Mouse (Mus musculus) hindbrain, embryonic 10.5 days (tissue): ENCODE results near the gene Cryba1. TPM values are rescaled to one million over a fixed set of nuclear protein-coding genes. Genes with fewer than 3 reads are reported as not detected.
"Not testable (repeated sequence)": the region's sequence is repeated elsewhere in the genome, so short reads cannot be mapped to it uniquely, and the experiment has no call there.

Experiments used
- DNase-seq: peaks from one replicate; pipeline ENCODE4 v3.0.0-alpha.2; 2017; ENCODE audit warnings: low spot score
- H3K27ac ChIP-seq: fragments of 300-500 bp; sonication (generic); 2 replicates; pipeline ENCODE4 v1.5.1; 2016; ENCODE audit warnings: mild to moderate bottlenecking, moderate library complexity
- H3K27me3 ChIP-seq: fragments of 300-500 bp; sonication (generic); 2 replicates; pipeline ENCODE4 v1.6.1; 2016; ENCODE audit warnings: mild to moderate bottlenecking; ENCODE audit not compliant: poor library complexity, insufficient read depth, severe bottlenecking
- H3K36me3 ChIP-seq: fragments of 300-500 bp; sonication (generic); 2 replicates; pipeline ENCODE4 v1.6.1; 2016; ENCODE audit warnings: mild to moderate bottlenecking, moderate library complexity
- H3K4me1 ChIP-seq: fragments of 300-500 bp; sonication (generic); replicated peaks from 2 replicates; pipeline ENCODE4 v1.6.1; 2016; ENCODE audit warnings: mild to moderate bottlenecking
- H3K4me3 ChIP-seq: fragments of 300-500 bp; sonication (generic); 2 replicates; pipeline ENCODE4 v1.5.1; 2016; ENCODE audit warnings: mild to moderate bottlenecking, moderate library complexity
- H3K9me3 ChIP-seq: fragments of 300-500 bp; sonication (generic); 2 replicates; pipeline ENCODE4 v1.6.1; 2016; ENCODE audit warnings: mild to moderate bottlenecking, moderate library complexity
- WGBS: fragments of 180-500 bp; shearing (Covaris S2); methylation state at CpG from one replicate; pipeline ENCODE4 v1.1.7; 2016; 5-methylcytosine and 5-hydroxymethylcytosine counted together
- polyA plus RNA-seq: library from polyadenylated mRNA; unstranded; fragments of >200 nt; fragmentation: Nextera tagmentation; extraction: Ambion mirVana; gene quantifications from 2 replicates; pipeline ENCODE4 v1.2.1, GENCODE M21; 2016

Cryba1 gene
- polyA plus RNA-seq, 1 experiment from 2014 or later = 2.2 TPM

GRCm38 (mm10) chr11:77752525-77752924 lies 27.4 kb upstream of the Cryba1 start:
- Histone ChIP-seq H3K9me3 (no peaks in the 10 kb centered on the region), H3K36me3 (no peaks in the 10 kb centered on the region)
- 82% methylated on average over 5 of the region's 5 CpGs for WGBS

GRCm38 (mm10) chr11:77748996-77749395 lies 23.9 kb upstream of the Cryba1 start:
- DNase-seq = no peak
- Histone ChIP-seq H3K4me3 (no peak overlapping the region), H3K27me3 (no peaks in the 10 kb centered on the region), H3K36me3 (no peaks in the 10 kb centered on the region), H3K27ac (no peak overlapping the region), H3K9me3 (no peaks in the 10 kb centered on the region), H3K4me1 (no peaks in the 10 kb centered on the region)
- WGBS = 87% methylated on average over 5 of the region's 5 CpGs

More at GRCm38 (mm10) chr11:77752525-77752924, 27.4 kb upstream of the Cryba1 start:
- Histone ChIP-seq H3K4me3 (no peak overlapping the region), H3K27me3 (no peaks in the 10 kb centered on the region), H3K27ac (no peak overlapping the region), H3K4me1 (no peaks in the 10 kb centered on the region)
- DNase-seq = no peak

- H3K36me3 ChIP-seq, H3K4me1 ChIP-seq, DNase-seq, H3K27ac ChIP-seq, H3K4me3 ChIP-seq, H3K9me3 ChIP-seq, H3K27me3 ChIP-seq: not testable (repeated sequence)
- 95% methylated on average over 14 of the region's 15 CpGs for WGBS
These were observed 22.0 kb upstream of the Cryba1 start for GRCm38 (mm10) chr11:77747103-77747502.

- Histone ChIP-seq H3K4me3 (no peak overlapping the region), H3K9me3 (no peaks in the 10 kb centered on the region), H3K36me3 (no peaks in the 10 kb centered on the region), H3K4me1 (peaks cover 8% of the 10 kb centered on the region; the same call in 1 of the 2 replicates), H3K27me3 (no peaks in the 10 kb centered on the region), H3K27ac (no peak overlapping the region)
- DNase-seq = no peak
- WGBS = 91% methylated on average over 4 of the region's 4 CpGs
These were observed 21.6 kb upstream of the Cryba1 start for GRCm38 (mm10) chr11:77746652-77747051.

GRCm38 (mm10) chr11:77743966-77744365 lies 18.9 kb upstream of the Cryba1 start:
- DNase-seq = no peak

GRCm38 (mm10) chr11:77738555-77738954 lies 13.5 kb upstream of the Cryba1 start:
- H3K27me3 ChIP-seq = no peaks in the 10 kb centered on the region
- H3K4me1 ChIP-seq = peaks cover 8% of the 10 kb centered on the region; the same call in 1 of the 2 replicates
- H3K27ac ChIP-seq = no peak overlapping the region
- no peak for DNase-seq
- no peak overlapping the region for H3K4me3 ChIP-seq
- no peaks in the 10 kb centered on the region for H3K9me3 ChIP-seq
- H3K36me3 ChIP-seq = no peaks in the 10 kb centered on the region
- WGBS = 54% methylated on average over 7 of the region's 7 CpGs

More at GRCm38 (mm10) chr11:77743966-77744365, 18.9 kb upstream of the Cryba1 start:
- H3K4me1 ChIP-seq = peaks cover 8% of the 10 kb centered on the region; the same call in 1 of the 2 replicates
- H3K4me3 ChIP-seq = no peak overlapping the region
- H3K27ac ChIP-seq = no peak overlapping the region
- no peaks in the 10 kb centered on the region for H3K9me3 ChIP-seq
- no peaks in the 10 kb centered on the region for H3K36me3 ChIP-seq
- no peaks in the 10 kb centered on the region for H3K27me3 ChIP-seq
- 39% methylated on average over 6 of the region's 6 CpGs for WGBS

GRCm38 (mm10) chr11:77737289-77737688 lies 12.2 kb upstream of the Cryba1 start:
- 1% methylated on average over 6 of the region's 6 CpGs for WGBS
- DNase-seq = peak; percentile 86
- no peak overlapping the region for H3K4me3 ChIP-seq

GRCm38 (mm10) chr11:77728587-77728986 lies 3.5 kb upstream of the Cryba1 start:
- H3K27me3 ChIP-seq = no peaks in the 10 kb centered on the region
- 54% methylated on average over 2 of the region's 2 CpGs for WGBS
- no peaks in the 10 kb centered on the region for H3K9me3 ChIP-seq
- H3K4me1 ChIP-seq = peaks cover 19% of the 10 kb centered on the region
- no peaks in the 10 kb centered on the region for H3K36me3 ChIP-seq
- DNase-seq = no peak
- H3K27ac ChIP-seq = peak overlapping the region; percentile 47; the same call in 1 of the 2 replicates
- H3K4me3 ChIP-seq = no peak overlapping the region

More at GRCm38 (mm10) chr11:77737289-77737688, 12.2 kb upstream of the Cryba1 start:
- Histone ChIP-seq H3K27me3 (no peaks in the 10 kb centered on the region), H3K36me3 (no peaks in the 10 kb centered on the region), H3K27ac (no peak overlapping the region), H3K9me3 (no peaks in the 10 kb centered on the region), H3K4me1 (no peaks in the 10 kb centered on the region)

- H3K36me3 ChIP-seq = no peaks in the 10 kb centered on the region
- H3K9me3 ChIP-seq = no peaks in the 10 kb centered on the region
- peaks cover 19% of the 10 kb centered on the region for H3K4me1 ChIP-seq
- no peak overlapping the region for H3K27ac ChIP-seq
- DNase-seq = no peak
- H3K27me3 ChIP-seq = no peaks in the 10 kb centered on the region
- WGBS = 80% methylated on average over 7 of the region's 7 CpGs
- no peak overlapping the region for H3K4me3 ChIP-seq
These were observed 317 bp downstream of the Cryba1 start for GRCm38 (mm10) chr11:77724766-77725165.

GRCm38 (mm10) chr11:77721389-77721788 lies 3.7 kb downstream of the Cryba1 start:
- WGBS = 87% methylated on average over 4 of the region's 4 CpGs

GRCm38 (mm10) chr11:77719055-77719454 lies 6.0 kb downstream of the Cryba1 start:
- Histone ChIP-seq H3K9me3 (no peaks in the 10 kb centered on the region), H3K27ac (no peak overlapping the region), H3K27me3 (no peaks in the 10 kb centered on the region), H3K36me3 (peaks cover 23% of the 10 kb centered on the region; the same call in 1 of the 2 replicates), H3K4me3 (no peak overlapping the region), H3K4me1 (no peaks in the 10 kb centered on the region)
- 97% methylated on average over 2 of the region's 2 CpGs for WGBS
- no peak for DNase-seq

More at GRCm38 (mm10) chr11:77721389-77721788, 3.7 kb downstream of the Cryba1 start:
- Histone ChIP-seq H3K4me3 (no peak overlapping the region), H3K4me1 (peaks cover 8% of the 10 kb centered on the region), H3K36me3 (peaks cover 21% of the 10 kb centered on the region; the same call in 1 of the 2 replicates), H3K27me3 (no peaks in the 10 kb centered on the region), H3K27ac (no peak overlapping the region), H3K9me3 (no peaks in the 10 kb centered on the region)
- no peak for DNase-seq

GRCm38 (mm10) chr11:77713736-77714135 lies 11.3 kb downstream of the Cryba1 start:
- no peak overlapping the region for H3K4me3 ChIP-seq
- no peak for DNase-seq
- no peaks in the 10 kb centered on the region for H3K9me3 ChIP-seq
- no peaks in the 10 kb centered on the region for H3K27me3 ChIP-seq
- 96% methylated on average over 3 of the region's 3 CpGs for WGBS
- no peaks in the 10 kb centered on the region for H3K4me1 ChIP-seq
- H3K27ac ChIP-seq = no peak overlapping the region
- H3K36me3 ChIP-seq = peaks cover 55% of the 10 kb centered on the region

GRCm38 (mm10) chr11:77709039-77709438 lies 16.0 kb downstream of the Cryba1 start:
- no peak for DNase-seq
- H3K27me3 ChIP-seq = no peaks in the 10 kb centered on the region
- 88% methylated on average over 3 of the region's 3 CpGs for WGBS
- H3K9me3 ChIP-seq = no peaks in the 10 kb centered on the region
- peaks cover 81% of the 10 kb centered on the region for H3K36me3 ChIP-seq
- H3K4me1 ChIP-seq = no peaks in the 10 kb centered on the region
- no peak overlapping the region for H3K27ac ChIP-seq
- H3K4me3 ChIP-seq = no peak overlapping the region

- H3K4me3 ChIP-seq = no peak overlapping the region
- peaks cover 96% of the 10 kb centered on the region for H3K36me3 ChIP-seq
- H3K9me3 ChIP-seq = no peaks in the 10 kb centered on the region
- 92% methylated on average over 3 of the region's 3 CpGs for WGBS
- H3K27ac ChIP-seq = no peak overlapping the region
- no peak for DNase-seq
- H3K4me1 ChIP-seq = no peaks in the 10 kb centered on the region
- H3K27me3 ChIP-seq = no peaks in the 10 kb centered on the region
These were observed 19.2 kb downstream of the Cryba1 start for GRCm38 (mm10) chr11:77705920-77706319.
